Mouse (Mus musculus) c-Kit-positive CD71-positive TER-119-negative erythroid progenitor cells, embryonic 14.5 days (primary cell): Measurements from ENCODE around the gene Nckap5l.
"Not testable (repeated sequence)": the region's sequence is repeated elsewhere in the genome, so short reads cannot be mapped to it uniquely, and the experiment has no call there.

Source experiments
- DNase-seq: peaks from one replicate; pipeline ENCODE4 v3.0.0-alpha.2; 2013; ENCODE audit warnings: low read depth

Gene Nckap5l

GRCm38 (mm10) chr15:99393386-99394252 lies 63.9 kb downstream of the Nckap5l start:
- peak; percentile 54 for DNase-seq

- DNase-seq: peak; percentile 99
Measured at GRCm38 (mm10) chr15:99392486-99393385, 64.8 kb downstream of the Nckap5l start, which contains the start of gene Tmbim6. Gene Tmbim6 (plus strand): TSS chr15:99392882.

DNA sequence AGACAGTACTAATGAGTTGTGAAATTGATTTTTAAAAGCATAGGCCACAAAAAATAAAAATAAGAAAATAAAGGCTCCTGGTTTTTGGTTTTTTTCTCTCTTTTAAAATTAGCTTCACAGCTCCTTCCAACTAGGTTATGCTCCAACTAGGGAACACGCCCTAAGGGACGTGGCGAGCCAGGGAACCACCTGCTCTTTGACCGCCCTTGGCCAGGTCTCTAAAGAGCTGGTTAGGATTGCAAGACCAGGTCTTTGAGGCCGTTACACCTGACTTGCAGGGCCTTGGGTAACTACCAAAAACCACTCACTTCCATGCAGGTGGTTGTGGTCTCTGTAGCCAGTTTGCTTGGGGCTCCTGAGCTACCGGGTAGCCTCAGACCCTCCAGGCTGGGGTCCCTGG lies 65.6 kb downstream of the Nckap5l start:
- no peak for DNase-seq

GRCm38 (mm10) chr15:99390472-99391401 lies 66.8 kb downstream of the Nckap5l start:
- no peak for DNase-seq

DNA sequence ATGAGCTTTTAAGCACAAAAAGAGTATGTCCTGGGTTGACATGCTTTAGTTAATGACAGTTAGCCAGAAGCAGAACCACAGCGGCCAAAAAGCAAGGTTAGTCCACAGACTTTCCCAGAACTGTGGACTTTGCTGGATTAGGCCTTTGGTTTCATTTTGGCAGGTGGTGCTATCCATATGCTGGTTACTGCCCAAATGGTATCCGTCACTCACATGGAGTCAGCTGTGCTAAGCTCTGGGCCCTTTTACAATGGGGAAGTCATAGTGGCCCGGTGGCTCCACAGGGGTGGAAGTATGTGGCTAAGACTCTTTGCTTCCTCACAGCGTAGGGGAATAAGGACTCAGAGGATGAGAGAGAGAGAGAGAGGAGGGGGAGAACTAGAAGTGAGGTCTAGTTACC lies 69.6 kb downstream of the Nckap5l start:
- no peak for DNase-seq

GRCm38 (mm10) chr15:99386796-99387195 lies 70.8 kb downstream of the Nckap5l start:
- no peak for DNase-seq

DNA sequence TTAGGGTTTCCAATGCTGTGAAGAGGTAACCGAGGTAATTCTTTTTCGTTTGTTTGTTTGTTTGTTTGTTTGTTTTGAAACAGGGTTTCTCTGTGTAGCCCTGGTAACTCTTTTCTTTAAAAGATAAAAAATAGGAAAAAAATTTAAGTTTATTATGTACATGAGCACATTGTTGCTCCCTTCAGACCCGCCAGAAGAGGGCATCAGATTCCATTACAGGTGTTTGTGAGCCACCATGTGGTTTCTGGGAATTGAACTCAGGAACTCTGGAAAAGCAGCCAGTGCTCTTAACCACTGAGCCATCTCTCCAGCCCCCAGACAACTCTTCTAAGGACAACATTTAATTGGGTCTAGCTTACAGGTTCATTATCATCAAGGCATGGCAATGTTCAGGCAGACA lies 71.4 kb downstream of the Nckap5l start:
- DNase-seq: not testable (repeated sequence)

- DNase-seq: no peak
Measured at GRCm38 (mm10) chr15:99384071-99384470, 73.5 kb downstream of the Nckap5l start.

- DNase-seq: no peak
Measured at GRCm38 (mm10) chr15:99382893-99383292, 74.7 kb downstream of the Nckap5l start.

DNA sequence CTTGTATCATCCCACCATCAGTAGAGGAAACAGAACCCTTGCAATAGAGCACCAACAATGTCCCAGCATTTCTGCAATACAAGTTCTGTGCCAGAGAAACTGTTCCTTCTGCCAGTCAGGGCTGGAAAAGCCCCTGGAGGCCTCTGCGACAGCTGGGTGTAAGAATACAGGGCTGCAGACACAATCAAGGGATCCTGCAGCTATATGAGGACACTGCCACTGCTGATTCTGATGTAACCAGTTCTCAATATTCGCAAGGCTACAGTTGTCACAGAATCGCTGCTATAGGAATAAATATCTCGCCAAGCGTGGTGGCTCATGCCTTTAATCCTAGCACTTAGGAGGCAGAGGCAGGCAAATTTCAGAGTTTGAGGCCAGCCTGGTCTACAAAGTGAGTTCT lies 81.3 kb downstream of the Nckap5l start:
- no peak for DNase-seq

GRCm38 (mm10) chr15:99375581-99375980 lies 82.0 kb downstream of the Nckap5l start:
- no peak for DNase-seq

GRCm38 (mm10) chr15:99375036-99375435 lies 82.5 kb downstream of the Nckap5l start:
- DNase-seq: no peak

- no peak for DNase-seq
Measured at GRCm38 (mm10) chr15:99372761-99373160, 84.8 kb downstream of the Nckap5l start.
